Mouse (Mus musculus) lung, embryonic 16.5 days (tissue): Measurements from ENCODE around the gene Myadm. TPM values are rescaled to one million over a fixed set of nuclear protein-coding genes. Genes with fewer than 3 reads are reported as not detected.

ENCODE experiments used
- ATAC-seq: fragments of 200-750 bp; cut with Nextera tagmentation; 2 replicates; pipeline ENCODE4 v1.8.0; 2017; ENCODE audit warnings: low read depth, mild to moderate bottlenecking, moderate library complexity
- H3K27ac ChIP-seq: fragments of 300-500 bp; sonication (generic); 2 replicates; pipeline ENCODE4 v1.5.1; 2014; ENCODE audit warnings: mild to moderate bottlenecking, control low read depth, low read length
- H3K27me3 ChIP-seq: fragments of 300-500 bp; sonication (generic); 2 replicates; pipeline ENCODE4 v1.6.1; 2014; ENCODE audit warnings: low read depth, low read length, mixed read lengths; ENCODE audit not compliant: control insufficient read depth, insufficient read depth
- H3K36me3 ChIP-seq: fragments of 300-500 bp; sonication (generic); 2 replicates; pipeline ENCODE4 v1.6.1; 2014; ENCODE audit warnings: low read length; ENCODE audit not compliant: control insufficient read depth, insufficient read depth
- H3K4me1 ChIP-seq: fragments of 300-500 bp; sonication (generic); replicated peaks from 2 replicates; pipeline ENCODE4 v1.6.1; 2014; ENCODE audit warnings: low read length, mixed read lengths; ENCODE audit not compliant: control insufficient read depth, insufficient read depth
- H3K4me2 ChIP-seq: fragments of 300-500 bp; sonication (generic); 2 replicates; pipeline ENCODE4 v1.6.1; 2014; ENCODE audit warnings: low read depth, low read length, control low read depth
- H3K4me3 ChIP-seq: fragments of 300-500 bp; sonication (generic); 2 replicates; pipeline ENCODE4 v1.5.1; 2014; ENCODE audit warnings: mild to moderate bottlenecking, low read length, control low read depth
- H3K9ac ChIP-seq: fragments of 300-500 bp; sonication (generic); 2 replicates; pipeline ENCODE4 v1.6.1; 2014; ENCODE audit warnings: low read length, control low read depth
- H3K9me3 ChIP-seq: fragments of 300-500 bp; sonication (generic); 2 replicates; pipeline ENCODE4 v1.6.1; 2016; ENCODE audit warnings: low read length; ENCODE audit not compliant: control insufficient read depth
- WGBS: fragments of 180-500 bp; shearing (Covaris S2); extraction: QIAGEN DNeasy Blood & Tissue Kit; methylation state at CpG from one replicate; pipeline ENCODE4 v1.1.7; 2014; 5-methylcytosine and 5-hydroxymethylcytosine counted together
- polyA plus RNA-seq: library from polyadenylated mRNA; unstranded; fragments of >200 nt; fragmentation: Nextera tagmentation; extraction: Ambion mirVana; gene quantifications from 2 replicates; pipeline ENCODE4 v1.2.1, GENCODE M21; 2015

Myadm gene
- polyA plus RNA-seq, 1 experiment from 2014 or later = 151 TPM

- Histone ChIP-seq H3K9me3 (no peaks in the 10 kb centered on the region), H3K4me2 (no peak overlapping the region), H3K27ac (no peak overlapping the region), H3K4me3 (no peak overlapping the region), H3K36me3 (peaks cover 28% of the 10 kb centered on the region), H3K9ac (no peak overlapping the region), H3K4me1 (peaks cover 25% of the 10 kb centered on the region), H3K27me3 (no peaks in the 10 kb centered on the region)
- WGBS = 94% methylated on average over 16 of the region's 16 CpGs
- no peak for ATAC-seq
Measured at GRCm38 (mm10) chr7:3296711-3297110, 7.8 kb downstream of the Myadm start.

DNA sequence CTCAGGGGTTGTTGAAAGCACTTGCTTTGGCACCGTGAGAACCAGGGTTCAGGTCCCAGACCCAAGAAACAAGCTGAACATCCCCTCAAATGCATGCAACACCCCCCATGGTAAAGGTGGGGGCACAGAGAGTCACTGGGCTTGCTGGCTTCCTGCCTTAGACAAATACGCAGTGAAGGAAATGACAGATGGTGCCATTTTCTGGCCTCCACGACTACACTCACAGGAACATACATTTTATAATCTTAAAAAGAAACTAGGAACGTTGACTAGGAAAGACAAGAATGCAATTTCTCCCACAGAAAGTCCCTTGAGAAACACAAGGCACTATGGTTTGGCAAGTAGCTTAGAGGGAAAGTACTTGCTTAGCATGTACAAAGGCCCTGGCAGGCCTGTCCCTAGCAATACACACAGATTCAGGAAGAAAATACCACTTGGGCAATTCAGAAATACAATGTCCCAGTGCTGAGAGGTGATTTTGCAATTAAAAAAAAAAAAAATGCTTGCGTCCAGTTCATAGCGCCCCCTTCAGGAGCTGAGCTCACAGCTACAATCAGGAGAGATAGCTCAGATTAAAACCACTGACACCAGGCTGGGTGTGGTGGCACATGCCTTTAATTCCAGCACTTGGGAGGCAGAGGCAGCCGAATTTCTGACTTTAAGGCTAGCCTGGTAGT lies 11.2 kb downstream of the Myadm start:
- WGBS = 51% methylated on average over 7 of the region's 7 CpGs
- no peak for ATAC-seq
- Histone ChIP-seq H3K36me3 (peaks cover 28% of the 10 kb centered on the region), H3K9me3 (no peaks in the 10 kb centered on the region), H3K9ac (no peak overlapping the region), H3K4me1 (peaks cover 22% of the 10 kb centered on the region), H3K27me3 (peaks cover 17% of the 10 kb centered on the region), H3K4me2 (no peak overlapping the region), H3K4me3 (no peak overlapping the region), H3K27ac (no peak overlapping the region)

- ATAC-seq = no peak
- H3K4me2 ChIP-seq = no peak overlapping the region; the same call in 1 of the 2 replicates
Measured at GRCm38 (mm10) chr7:3300891-3301627, 12.2 kb downstream of the Myadm start.

GRCm38 (mm10) chr7:3301628-3302555 lies 13.0 kb downstream of the Myadm start:
- Histone ChIP-seq H3K27ac (no peak overlapping the region), H3K36me3 (peaks cover 20% of the 10 kb centered on the region), H3K4me3 (peak overlapping the region; percentile 33), H3K9me3 (no peaks in the 10 kb centered on the region), H3K9ac (peak overlapping the region; percentile 54), H3K4me2 (peak overlapping the region; percentile 56), H3K4me1 (peaks cover 16% of the 10 kb centered on the region), H3K27me3 (peaks cover 21% of the 10 kb centered on the region)
- ATAC-seq = peak; percentile 56
- WGBS = 4% methylated on average over 33 of the region's 33 CpGs

More at GRCm38 (mm10) chr7:3300891-3301627, 12.2 kb downstream of the Myadm start:
- peaks cover 21% of the 10 kb centered on the region for H3K27me3 ChIP-seq
- no peak overlapping the region for H3K4me3 ChIP-seq
- no peak overlapping the region for H3K9ac ChIP-seq
- H3K27ac ChIP-seq = no peak overlapping the region
- 57% methylated on average over 8 of the region's 8 CpGs for WGBS
- no peaks in the 10 kb centered on the region for H3K9me3 ChIP-seq
- peaks cover 16% of the 10 kb centered on the region for H3K4me1 ChIP-seq
- H3K36me3 ChIP-seq = peaks cover 27% of the 10 kb centered on the region

GRCm38 (mm10) chr7:3302556-3303275 lies 13.8 kb downstream of the Myadm start:
- Histone ChIP-seq H3K27me3 (peaks cover 21% of the 10 kb centered on the region), H3K36me3 (peaks cover 11% of the 10 kb centered on the region), H3K4me2 (peak overlapping the region; percentile 56), H3K9me3 (no peaks in the 10 kb centered on the region), H3K4me3 (peak overlapping the region; percentile 33), H3K4me1 (peaks cover 16% of the 10 kb centered on the region), H3K9ac (peak overlapping the region; percentile 54), H3K27ac (no peak overlapping the region)
- peak; percentile 37 for ATAC-seq
- WGBS = 1% methylated on average over 16 of the region's 16 CpGs

- peaks cover 9% of the 10 kb centered on the region for H3K36me3 ChIP-seq
- H3K9me3 ChIP-seq = no peaks in the 10 kb centered on the region
- H3K27ac ChIP-seq = no peak overlapping the region
- no peak overlapping the region for H3K9ac ChIP-seq
- under 1% methylated on average over 21 of the region's 29 CpGs for WGBS
- peak overlapping the region; percentile 56 for H3K4me2 ChIP-seq
- H3K4me1 ChIP-seq = peaks cover 16% of the 10 kb centered on the region
- peaks cover 21% of the 10 kb centered on the region for H3K27me3 ChIP-seq
- ATAC-seq = peak; percentile 49
- peak overlapping the region; percentile 33 for H3K4me3 ChIP-seq
Measured at GRCm38 (mm10) chr7:3303276-3303781, 14.4 kb downstream of the Myadm start.

GRCm38 (mm10) chr7:3303789-3304188 lies 14.9 kb downstream of the Myadm start:
- peak overlapping the region; percentile 56 for H3K4me2 ChIP-seq
- no peak for ATAC-seq
- peaks cover 21% of the 10 kb centered on the region for H3K27me3 ChIP-seq
- no peak overlapping the region for H3K9ac ChIP-seq
- H3K27ac ChIP-seq = no peak overlapping the region
- H3K9me3 ChIP-seq = no peaks in the 10 kb centered on the region
- H3K4me1 ChIP-seq = peaks cover 16% of the 10 kb centered on the region
- 5% methylated on average over 11 of the region's 12 CpGs for WGBS
- H3K36me3 ChIP-seq = peaks cover 6% of the 10 kb centered on the region
- H3K4me3 ChIP-seq = peak overlapping the region; percentile 33

DNA sequence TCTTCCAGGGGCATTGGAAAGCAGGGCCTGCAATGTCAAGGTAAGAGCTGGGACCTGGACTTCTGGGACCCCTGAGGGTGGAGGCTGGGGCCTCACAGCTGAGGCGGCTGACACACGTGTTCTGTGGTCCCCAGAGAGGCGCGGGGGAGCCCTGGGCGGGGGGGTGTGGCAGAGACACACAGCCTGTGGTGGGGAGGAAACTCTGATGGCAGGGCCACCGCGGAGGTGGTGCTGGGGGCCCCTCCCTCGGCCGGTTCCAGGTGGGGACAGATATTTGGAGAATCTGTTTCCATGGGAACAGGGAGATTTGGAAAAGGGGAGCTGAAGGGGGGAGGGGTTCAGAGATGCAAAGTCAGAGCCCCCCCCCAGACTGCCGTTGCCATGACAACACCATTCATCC lies 15.4 kb downstream of the Myadm start:
- Histone ChIP-seq H3K9me3 (no peaks in the 10 kb centered on the region), H3K27me3 (peaks cover 21% of the 10 kb centered on the region), H3K9ac (no peak overlapping the region), H3K4me2 (no peak overlapping the region), H3K4me1 (peaks cover 16% of the 10 kb centered on the region), H3K27ac (no peak overlapping the region), H3K36me3 (peaks cover 4% of the 10 kb centered on the region), H3K4me3 (no peak overlapping the region)
- 13% methylated on average over 10 of the region's 10 CpGs for WGBS
- no peak for ATAC-seq
